Mouse (Mus musculus): Measurements from ENCODE around the gene Ypel4. TPM values are rescaled to one million over a fixed set of nuclear protein-coding genes. Genes with fewer than 3 reads are reported as not detected.

Gene Ypel4
- total RNA-seq, 1 experiment = 0.89 TPM

DNA sequence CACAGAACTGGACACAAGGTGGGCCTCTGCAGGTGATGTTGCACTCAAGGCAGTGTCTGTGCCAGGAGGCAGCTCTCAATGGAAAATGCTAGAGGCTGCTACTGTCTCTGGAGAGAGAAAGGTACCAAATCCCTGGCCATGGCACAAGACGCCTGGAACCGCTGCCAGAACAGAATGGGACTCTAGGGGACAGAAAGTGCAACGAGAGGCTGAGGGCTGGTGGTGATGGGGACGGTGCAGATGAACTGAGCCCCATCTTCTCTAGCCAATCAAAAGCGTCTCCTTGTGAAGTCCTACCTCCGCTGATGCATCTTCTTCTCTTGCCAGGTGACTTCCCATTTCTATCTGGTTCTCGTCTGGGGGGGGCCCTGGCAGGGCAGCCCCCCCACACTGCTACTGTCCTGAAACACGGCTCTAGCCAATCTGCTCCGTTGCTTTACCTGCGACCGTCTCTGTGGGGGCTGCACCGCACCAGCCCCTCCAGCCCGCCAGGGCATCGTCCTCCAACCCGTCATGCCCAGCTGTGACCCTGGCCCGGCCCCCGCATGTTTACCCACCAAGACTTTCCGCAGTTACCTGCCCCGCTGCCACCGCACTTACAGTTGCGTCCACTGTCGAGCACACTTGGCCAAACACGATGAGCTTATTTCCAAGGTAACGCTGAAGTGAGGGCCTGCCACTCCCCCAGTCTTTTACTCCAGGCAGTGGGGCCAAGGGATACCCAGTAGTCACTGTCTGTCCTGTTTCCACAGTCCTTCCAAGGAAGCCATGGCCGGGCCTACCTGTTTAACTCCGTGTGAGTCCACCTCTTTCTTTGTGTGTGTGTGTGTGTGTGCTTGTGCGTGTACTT lies 2.7 kb downstream of the Ypel4 start:
- Histone ChIP-seq H3K9me3 (ENCODE audit: control insufficient read depth, insufficient read depth, low read depth, low read length) (no peaks in the 10 kb centered on the region), H3K9ac (ENCODE audit: insufficient read depth, low read depth, low read length, poor library complexity, severe bottlenecking) (peak overlapping the region; percentile 13; the same call in 1 of the 2 replicates), H3K27ac (ENCODE audit: insufficient read depth, low read depth, low read length, poor library complexity, severe bottlenecking) (no peak overlapping the region), H3K36me3 (ENCODE audit: control insufficient read depth, insufficient read depth, low read length, poor library complexity, severe bottlenecking) (peaks cover 8% of the 10 kb centered on the region; the same call in 1 of the 2 replicates), H3K4me3 (ENCODE audit: insufficient read depth in 1 of 2, low read depth in 1 of 2, low read length in 2 of 2, poor library complexity in 1 of 2, severe bottlenecking in 1 of 2) (peak overlapping the region; percentile 4 to 33; a peak in 2 of 4 replicates), H3K4me1 (ENCODE audit: control insufficient read depth in 2 of 2, insufficient read depth in 2 of 2, low read length in 2 of 2, poor library complexity in 1 of 2) (peaks cover 4 to 33% of the 10 kb centered on the region in 2 experiments; a peak in 3 of 4 replicates)
- in situ Hi-C loops (cut with MboI; ENCODE audit: low sequenced_read_pairs in 2 of 2, unreplicated experiment in 2 of 2) = no loop called here
- TF ChIP-seq CHD2 (IDR thresholded peaks at IDR 0.05; ENCODE audit: low read depth, low read length) (no peak), MAFK (IDR thresholded peaks at IDR 0.05; ENCODE audit: insufficient read depth, low read depth, low read length) (no peak), HCFC1 (IDR thresholded peaks at IDR 0.05; ENCODE audit: borderline replicate concordance, insufficient read depth, low read length) (no peak), ZNF384 (IDR thresholded peaks at IDR 0.05; ENCODE audit: low read depth, low read length) (no peak), ZC3H11A (IDR thresholded peaks at IDR 0.05; ENCODE audit: borderline replicate concordance, low read depth, low read length) (no peak)
- no peak for DNase-seq (ENCODE audit: low read depth, low spot score)

DNA sequence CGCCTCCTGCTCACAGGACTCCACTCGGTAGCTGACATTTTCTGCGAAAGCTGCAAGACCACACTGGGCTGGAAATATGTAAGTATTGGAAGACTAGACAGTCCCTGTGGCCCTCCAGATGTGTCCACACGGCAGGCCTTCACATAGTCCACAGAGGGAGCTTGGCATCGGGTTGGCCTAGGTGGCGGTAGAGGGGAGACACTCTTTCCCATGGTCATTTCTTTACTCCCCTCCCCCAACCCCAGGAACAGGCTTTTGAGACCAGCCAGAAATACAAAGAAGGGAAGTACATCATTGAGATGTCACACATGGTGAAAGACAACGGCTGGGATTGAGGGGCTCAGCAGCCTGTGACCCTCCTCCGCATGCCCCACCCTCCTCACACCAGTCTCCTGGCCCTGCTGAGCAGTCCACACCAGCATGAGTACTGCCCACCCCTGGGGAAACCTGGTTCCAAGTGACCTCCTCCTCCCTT lies 3.6 kb downstream of the Ypel4 start:
- TF ChIP-seq ZNF384 (IDR thresholded peaks at IDR 0.05; ENCODE audit: low read depth, low read length) = no peak
- Histone ChIP-seq H3K9me3 (ENCODE audit: control insufficient read depth, insufficient read depth, low read depth, low read length) (no peaks in the 10 kb centered on the region), H3K9ac (ENCODE audit: insufficient read depth, low read depth, low read length, poor library complexity, severe bottlenecking) (no peak overlapping the region), H3K4me3 (ENCODE audit: insufficient read depth in 1 of 2, low read depth in 1 of 2, low read length in 2 of 2, poor library complexity in 1 of 2, severe bottlenecking in 1 of 2) (no peak overlapping the region), H3K36me3 (ENCODE audit: control insufficient read depth, insufficient read depth, low read length, poor library complexity, severe bottlenecking) (peaks cover 13% of the 10 kb centered on the region), H3K4me1 (ENCODE audit: control insufficient read depth in 2 of 2, insufficient read depth in 2 of 2, low read length in 2 of 2, poor library complexity in 1 of 2) (peaks cover 4 to 33% of the 10 kb centered on the region in 2 experiments; a peak in 3 of 4 replicates), H3K27ac (ENCODE audit: insufficient read depth, low read depth, low read length, poor library complexity, severe bottlenecking) (no peak overlapping the region)
- in situ Hi-C loops (cut with MboI; ENCODE audit: low sequenced_read_pairs in 2 of 2, unreplicated experiment in 2 of 2) = no loop called here
- no peak for DNase-seq (ENCODE audit: low read depth, low spot score)

DNA sequence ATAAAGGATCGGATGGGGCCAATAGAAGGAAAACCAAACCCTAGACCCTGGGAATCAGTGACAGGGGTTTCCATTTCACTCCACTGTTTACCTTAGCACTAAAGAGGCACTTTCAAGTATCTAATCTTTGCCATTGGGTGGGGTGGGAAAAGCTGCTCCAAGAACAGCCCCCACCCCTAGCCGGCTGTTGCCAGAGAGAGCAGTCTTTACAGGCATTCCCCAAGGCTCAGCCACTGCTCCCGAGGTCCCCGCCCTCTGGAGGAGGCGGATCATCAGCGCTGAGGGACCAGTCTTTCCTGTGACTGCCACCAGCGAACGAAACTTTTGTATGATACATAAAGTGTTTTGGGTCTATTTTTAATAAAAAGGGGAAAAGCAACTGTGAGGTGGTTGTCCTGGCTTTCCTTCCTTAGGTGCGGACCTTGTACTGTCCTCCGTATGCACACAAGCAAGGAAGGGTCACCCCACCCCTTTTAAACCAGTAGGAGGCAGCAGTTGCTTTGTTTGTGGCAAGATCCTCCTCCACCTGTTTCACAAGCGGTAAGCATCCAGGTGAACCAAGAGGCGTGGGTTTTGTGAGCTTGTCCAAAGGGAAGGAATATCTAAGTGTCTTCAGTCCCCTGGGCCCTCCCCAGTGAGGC lies 4.5 kb downstream of the Ypel4 start:
- in situ Hi-C loops (cut with MboI; ENCODE audit: low sequenced_read_pairs in 2 of 2, unreplicated experiment in 2 of 2) = no loop called here
- peak overlapping the region; percentile 11; the same call in 1 of the 2 replicates for H3K9ac ChIP-seq (ENCODE audit: insufficient read depth, low read depth, low read length, poor library complexity, severe bottlenecking)
- H3K9me3 ChIP-seq (ENCODE audit: control insufficient read depth, insufficient read depth, low read depth, low read length) = no peaks in the 10 kb centered on the region
- H3K4me1 ChIP-seq (ENCODE audit: control insufficient read depth in 2 of 2, insufficient read depth in 2 of 2, low read length in 2 of 2, poor library complexity in 1 of 2) = peaks cover 4 to 33% of the 10 kb centered on the region in 2 experiments; a peak in 3 of 4 replicates
- peaks cover 13% of the 10 kb centered on the region for H3K36me3 ChIP-seq (ENCODE audit: control insufficient read depth, insufficient read depth, low read length, poor library complexity, severe bottlenecking)
- no peak overlapping the region for H3K27ac ChIP-seq (ENCODE audit: insufficient read depth, low read depth, low read length, poor library complexity, severe bottlenecking)
- peak overlapping the region in 1 of 2 experiments; percentile 21; a peak in 3 of 4 replicates for H3K4me3 ChIP-seq (ENCODE audit: insufficient read depth in 1 of 2, low read depth in 1 of 2, low read length in 2 of 2, poor library complexity in 1 of 2, severe bottlenecking in 1 of 2)
- TF ChIP-seq HCFC1 (IDR thresholded peaks at IDR 0.05; ENCODE audit: borderline replicate concordance, insufficient read depth, low read length) (no peak), MAFK (IDR thresholded peaks at IDR 0.05; ENCODE audit: insufficient read depth, low read depth, low read length) (no peak), ZC3H11A (IDR thresholded peaks at IDR 0.05; ENCODE audit: borderline replicate concordance, low read depth, low read length) (peak; percentile 54; the same call in 1 of the 2 replicates), CHD2 (IDR thresholded peaks at IDR 0.05; ENCODE audit: low read depth, low read length) (no peak)
- DNase-seq (ENCODE audit: low read depth, low spot score) = no peak

DNA sequence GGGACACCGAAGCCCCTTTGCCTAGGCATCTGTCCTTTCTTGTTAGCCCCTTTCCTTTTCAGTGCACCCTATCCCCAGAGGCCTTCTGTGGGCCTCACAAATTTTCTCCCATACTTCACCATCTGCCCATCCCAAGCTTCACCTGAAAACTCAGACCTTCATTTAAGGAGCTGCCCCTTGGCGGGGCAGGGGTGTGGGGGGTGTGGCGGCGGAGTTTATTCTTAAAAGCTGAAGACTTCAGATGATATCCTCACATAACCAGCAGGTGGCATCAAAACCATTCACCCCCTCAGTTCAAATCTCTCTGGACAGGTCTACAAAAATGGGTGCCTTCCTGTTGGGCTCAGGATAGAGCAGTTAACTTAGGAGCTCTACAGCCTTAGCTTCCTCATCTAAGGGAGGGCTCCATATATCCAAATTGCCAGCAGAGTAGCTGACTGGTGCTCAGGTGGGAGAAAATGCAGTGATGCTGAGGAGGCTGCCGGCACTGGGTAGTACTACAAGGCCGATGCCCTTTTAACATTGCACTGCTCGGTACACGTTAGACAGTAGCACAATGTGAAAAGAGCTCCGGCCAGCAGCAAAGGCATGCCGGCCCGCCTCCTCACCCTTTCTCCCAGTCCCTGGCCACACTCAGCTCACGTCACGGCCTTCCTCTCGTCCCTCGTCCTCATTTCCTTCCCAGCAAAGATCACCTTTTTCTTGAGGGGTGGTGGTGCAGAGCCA lies 6.9 kb downstream of the Ypel4 start:
- no peak for DNase-seq (ENCODE audit: low read depth, low spot score)
- in situ Hi-C loops (cut with MboI; ENCODE audit: low sequenced_read_pairs in 2 of 2, unreplicated experiment in 2 of 2) = no loop called here
- Histone ChIP-seq H3K9me3 (ENCODE audit: control insufficient read depth, insufficient read depth, low read depth, low read length) (no peaks in the 10 kb centered on the region), H3K36me3 (ENCODE audit: control insufficient read depth, insufficient read depth, low read length, poor library complexity, severe bottlenecking) (peaks cover 13% of the 10 kb centered on the region), H3K9ac (ENCODE audit: insufficient read depth, low read depth, low read length, poor library complexity, severe bottlenecking) (peak overlapping the region; percentile 52), H3K4me1 (ENCODE audit: control insufficient read depth in 2 of 2, insufficient read depth in 2 of 2, low read length in 2 of 2, poor library complexity in 1 of 2) (peaks cover 8 to 18% of the 10 kb centered on the region in 2 experiments), H3K27ac (ENCODE audit: insufficient read depth, low read depth, low read length, poor library complexity, severe bottlenecking) (peak overlapping the region; percentile 99), H3K4me3 (ENCODE audit: insufficient read depth in 1 of 2, low read depth in 1 of 2, low read length in 2 of 2, poor library complexity in 1 of 2, severe bottlenecking in 1 of 2) (peak overlapping the region; percentile 85 to 99)
- TF ChIP-seq ZNF384 (IDR thresholded peaks at IDR 0.05; ENCODE audit: low read depth, low read length) (no peak), HCFC1 (IDR thresholded peaks at IDR 0.05; ENCODE audit: borderline replicate concordance, insufficient read depth, low read length) (no peak), CHD2 (IDR thresholded peaks at IDR 0.05; ENCODE audit: low read depth, low read length) (no peak), ZC3H11A (IDR thresholded peaks at IDR 0.05; ENCODE audit: borderline replicate concordance, low read depth, low read length) (no peak), MAFK (IDR thresholded peaks at IDR 0.05; ENCODE audit: insufficient read depth, low read depth, low read length) (no peak)

Measured in ES-E14 (cell line).